8 mouse cellular contexts compared by ENCODE assay signal in genomic region chr5:8622596-8623231, GRCm38 (mm10). TPM values are rescaled to one million over a fixed set of nuclear protein-coding genes. Genes with fewer than 3 reads are reported as not detected.
DNase-seq lines count a peak whose midpoint lies in the region; ATAC-seq and TF ChIP-seq lines count a peak whose summit lies in the region.

Rundc3b (minus strand) TSS chr5:8622952.

- ATAC-seq in forebrain, postnatal 0 days = peak; percentile 98
- ATAC-seq in neural tube, embryonic 15.5 days (ENCODE audit: low FRiP score) = peak; percentile 98

- TF ChIP-seq CTCF in CH12.LX (conservative IDR thresholded peaks at IDR 0.05 in 1 of 2, IDR thresholded peaks at IDR 0.05 in 1 of 2; ENCODE audit: low read depth in 2 of 2, low read length in 2 of 2) = no peak
- TF ChIP-seq CTCF in forebrain, postnatal 0 days (IDR thresholded peaks at IDR 0.05; ENCODE audit: low read depth) = no peak

- no peak for TF ChIP-seq RAD21 in CH12.LX (IDR thresholded peaks at IDR 0.05; ENCODE audit: low read depth, low read length)

- peaks cover 7% of the 10 kb centered on the region for H3K9me3 ChIP-seq in CH12.LX (replicated peaks; ENCODE audit: low read length)
- H3K9me3 ChIP-seq in forebrain, postnatal 0 days (ENCODE audit: low read length) = no peaks in the 10 kb centered on the region
- H3K9me3 ChIP-seq in neural tube, embryonic 15.5 days (replicated peaks) = no peaks in the 10 kb centered on the region

- H3K79me2 ChIP-seq in CH12.LX (replicated peaks; ENCODE audit: control insufficient read depth, extremely low read depth, insufficient read depth, poor library complexity, severe bottlenecking) = no peaks in the 10 kb centered on the region

- peak within 1 kb of the TSS; percentile 58 for H3K4me2 ChIP-seq in CH12.LX (ENCODE audit: insufficient read depth, low read depth, poor library complexity, severe bottlenecking)
- H3K4me2 ChIP-seq in forebrain, postnatal 0 days (ENCODE audit: low read depth) = peak within 1 kb of the TSS; percentile 68
- peak within 1 kb of the TSS; percentile 68 for H3K4me2 ChIP-seq in neural tube, embryonic 15.5 days

- H3K36me3 ChIP-seq in CH12.LX (replicated peaks in 1 of 2; ENCODE audit: control insufficient read depth in 1 of 2, insufficient read depth in 1 of 2, low read length in 1 of 2) = no peaks in the 10 kb centered on the region
- H3K36me3 ChIP-seq in forebrain, postnatal 0 days (ENCODE audit: insufficient read depth) = no peaks in the 10 kb centered on the region
- no peaks in the 10 kb centered on the region for H3K36me3 ChIP-seq in neural tube, embryonic 15.5 days

- H3K27ac ChIP-seq in CH12.LX (ENCODE audit: insufficient read depth, low read depth) = no peak within 1 kb of the TSS
- peak within 1 kb of the TSS; percentile 93 for H3K27ac ChIP-seq in forebrain, postnatal 0 days (ENCODE audit: low read depth, low read length)
- peak within 1 kb of the TSS; percentile 95 for H3K27ac ChIP-seq in neural tube, embryonic 15.5 days (replicated peaks)

- TF ChIP-seq EP300 in CH12.LX (IDR thresholded peaks at IDR 0.05; ENCODE audit: low read length) = no peak

- no peak for TF ChIP-seq POLR2A in CH12.LX (IDR thresholded peaks at IDR 0.05; ENCODE audit: low read depth, low read length)

- peak within 1 kb of the TSS in 1 of 3 experiments; percentile 72 for H3K4me3 ChIP-seq in CH12.LX (replicated peaks in 1 of 3; ENCODE audit: low read depth in 2 of 3, low read length in 2 of 3, poor library complexity in 1 of 3)
- H3K4me3 ChIP-seq in forebrain, postnatal 0 days (ENCODE audit: low read depth, low read length) = peak within 1 kb of the TSS; percentile 95
- H3K4me3 ChIP-seq in neural tube, embryonic 15.5 days (replicated peaks) = peak within 1 kb of the TSS; percentile 91

- H3K9ac ChIP-seq in CH12.LX (ENCODE audit: insufficient read depth, low read depth) = no peak within 1 kb of the TSS; the same call in 1 of the 2 replicates
- H3K9ac ChIP-seq in forebrain, postnatal 0 days = peak within 1 kb of the TSS; percentile 98
- peak within 1 kb of the TSS; percentile 93 for H3K9ac ChIP-seq in neural tube, embryonic 15.5 days (replicated peaks)

- H3K27me3 ChIP-seq in CH12.LX (replicated peaks) = no peaks in the 10 kb centered on the region
- H3K27me3 ChIP-seq in forebrain, postnatal 0 days (ENCODE audit: insufficient read depth, low read length) = no peaks in the 10 kb centered on the region
- no peaks in the 10 kb centered on the region for H3K27me3 ChIP-seq in neural tube, embryonic 15.5 days (replicated peaks)

- dilution Hi-C loops in CH12.LX (cut with MboI; ENCODE audit: extremely low pct_ligation_motif_present, extremely low pct_unique_long_range_greater_than_20kb, low sequenced_read_pairs) = no loop called here

- peak; percentile 1 for DNase-seq in CH12.LX (ENCODE audit: extremely low read depth)
- DNase-seq in cerebellum, adult 11-12 months = peak; percentile 96
- peak; percentile 97 for DNase-seq in forebrain, postnatal 0 days
- peak; percentile 69 to 72 for DNase-seq in heart, postnatal 36 days
- DNase-seq in layer of hippocampus, adult 18-20 months (ENCODE audit: low spot score in 2 of 2) = peak; percentile 90 to 96
- DNase-seq in lung, adult 18-20 months = peak; percentile 90 to 93
- DNase-seq in testis, postnatal 10 days (ENCODE audit: low spot score) = peak; percentile 94

- in situ Hi-C loops in CH12.LX (cut with MboI; ENCODE audit: low pct_ligation_motif_present, low pct_unique_long_range_greater_than_20kb, low sequenced_read_pairs) = no loop called here

- WGBS in forebrain, postnatal 0 days = 2% methylated on average over 73 of the region's 74 CpGs
- WGBS in neural tube, embryonic 15.5 days = under 1% methylated on average over 43 of the region's 74 CpGs

- no peaks in the 10 kb centered on the region for H3K4me1 ChIP-seq in CH12.LX (ENCODE audit: control insufficient read depth in 1 of 2, insufficient read depth in 2 of 2)
- no peaks in the 10 kb centered on the region for H3K4me1 ChIP-seq in forebrain, postnatal 0 days (ENCODE audit: insufficient read depth)
- peaks cover 9% of the 10 kb centered on the region for H3K4me1 ChIP-seq in neural tube, embryonic 15.5 days

- intact Hi-C loops in heart, postnatal 36 days (cut with DNase I) = loop anchor here (5.0 to 10.0 kb wide), 2 partner anchors 55 to 198 kb away; partner anchors contain the start of genes Dbf4 and Slc25a40

TF ChIP-seq in CH12.LX, 34 proteins besides CTCF, POLR2A, EP300 and RAD21:
- TF ChIP-seq RCOR1 (conservative IDR thresholded peaks at IDR 0.05; ENCODE audit: low read depth, low read length) (no peak), NRF1 (IDR thresholded peaks at IDR 0.05; ENCODE audit: low read depth, low read length) (no peak), JUN (IDR thresholded peaks at IDR 0.05; ENCODE audit: insufficient read depth, low read depth, low read length) (no peak), MEF2A (IDR thresholded peaks at IDR 0.05; ENCODE audit: borderline replicate concordance, low read depth, low read length) (no peak), TBP (conservative IDR thresholded peaks at IDR 0.05; ENCODE audit: low read depth, low read length) (0 out of 2 replicates have a peak, but pooled peaks have one; percentile 26)

RNA-seq across cellular contexts. Expression of gene Rundc3b, which starts in this region (rescaled TPM):
- total RNA-seq in CH12.LX (2012; rRNA removed) (0.13 TPM in 2 replicates), CH12.LX (2014; rRNA removed) (0.07 and 0.09 TPM in 2 replicates)
- 0.09 TPM in 1 of 2 replicates, not detected in the other for polyA plus RNA-seq in CH12.LX (2012; ENCODE audit: insufficient read length, low read depth)
- 74.2 and 76.7 TPM in 2 replicates for total RNA-seq in forebrain, postnatal 0 days (2014; rRNA removed)
- polyA plus RNA-seq in forebrain, postnatal 0 days (2015; fragmentation: Nextera tagmentation; extraction: Ambion mirVana) = 27.0 and 34.1 TPM in 2 replicates
- under 1 TPM; 0.27 to 0.50 TPM for total RNA-seq in heart, postnatal 36 days (2021)
- total RNA-seq in layer of hippocampus, adult 18-20 months (2021) = 10 to 100 TPM; 30.8 to 31.7 TPM
- polyA plus RNA-seq in neural tube, embryonic 15.5 days (2015; fragmentation: Nextera tagmentation; extraction: Ambion mirVana) = 35.5 and 44.8 TPM in 2 replicates

Comparison
In these comparisons a context has a peak if more than half of its experiments do, and no peak if none do; other contexts are left out.
1. RNA of gene Rundc3b (total RNA-seq): 74.2 to 76.7 TPM in forebrain, postnatal 0 days and 30.8 to 31.7 TPM in layer of hippocampus, adult 18-20 months; 0.27 to 0.50 TPM in heart, postnatal 36 days and 0.07 to 0.13 TPM in CH12.LX; every median in the first group is over 10 times any median in the second.
2. RNA of gene Rundc3b (polyA plus RNA-seq): 35.5 to 44.8 TPM in neural tube, embryonic 15.5 days and 27.0 to 34.1 TPM in forebrain, postnatal 0 days; 0.09 TPM in CH12.LX; every median in the first group is over 10 times any median in the second.
3. Peak in DNase-seq and H3K4me2 ChIP-seq in CH12.LX; RNA of the gene not detected or under 1 TPM.
4. Peak in DNase-seq in heart, postnatal 36 days; RNA of the gene not detected or under 1 TPM.
5. DNase-seq: peak in every context shown above with its lines; median percentile 97 in forebrain, postnatal 0 days; 96 in cerebellum, adult 11-12 months; 94 in testis, postnatal 10 days; 93 in layer of hippocampus, adult 18-20 months; 92 in lung, adult 18-20 months; 70 in heart, postnatal 36 days; 1 in CH12.LX.
6. Peak in every context shown above with its lines, with median percentiles within 50 percentile points of each other: H3K4me2 ChIP-seq.